Mouse (Mus musculus) layer of hippocampus, adult 2 months (tissue): Measurements from ENCODE around the gene Fhad1. TPM values are rescaled to one million over a fixed set of nuclear protein-coding genes. Genes with fewer than 3 reads are reported as not detected.

Source experiments
- DNase-seq, 2 experiments: peaks; one replicate each; pipeline ENCODE4 v3.0.0; 2022; ENCODE audit warnings: low spot score in 2 of 2
- H3K27ac ChIP-seq: fragments of 200-600 bp; 2 replicates; pipeline ENCODE4 v1.8.1; 2022
- H3K4me3 ChIP-seq: fragments of 200-600 bp; 2 replicates; pipeline ENCODE4 v1.8.1; 2022; ENCODE audit warnings: mild to moderate bottlenecking
- CTCF ChIP-seq: fragments of 200-600 bp; conservative IDR thresholded peaks from 2 replicates; pipeline ENCODE4 v1.8.1; 2022; ENCODE audit warnings: antibody characterized with exemption, mild to moderate bottlenecking, moderate library complexity
- total RNA-seq, 2 experiments: library from RNA; stranded (reverse); gene quantifications; 2 replicates each; pipeline ENCODE4 v1.2.3; 2021

Fhad1 gene
- total RNA-seq, 2 experiments from 2014 or later: 8.8 to 13.0 TPM

DNA sequence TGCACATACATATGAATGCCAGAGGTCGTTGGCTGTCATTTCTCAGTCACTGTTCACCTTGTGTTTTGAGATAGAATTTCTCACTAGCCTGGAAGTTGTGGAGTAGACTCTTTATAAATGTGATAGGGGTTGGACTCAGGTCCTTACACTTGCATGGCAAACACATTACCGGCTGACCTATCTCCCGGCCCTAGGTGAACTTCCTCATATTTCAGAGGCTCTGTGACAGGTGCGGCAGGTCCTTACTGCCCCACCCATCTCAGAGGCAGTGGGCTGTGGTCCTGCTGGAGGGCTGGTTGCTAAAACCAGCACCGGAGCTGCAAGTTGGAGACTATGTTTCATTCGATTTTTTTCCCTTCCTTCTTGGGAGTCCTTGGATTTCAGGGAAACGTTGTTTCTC lies 136.3 kb downstream of the Fhad1 start:
- Histone ChIP-seq H3K4me3 (no peak overlapping the region), H3K27ac (peak overlapping the region; percentile 61)
- no peak for TF ChIP-seq CTCF
- no peak for DNase-seq

GRCm38 (mm10) chr4:141875481-141876108 lies 139.3 kb downstream of the Fhad1 start:
- no peak for DNase-seq
- H3K27ac ChIP-seq: peak overlapping the region; percentile 87
- 0 out of 2 replicates have a peak, but pooled peaks have one; percentile 3 for TF ChIP-seq CTCF
- peak overlapping the region; percentile 91 for H3K4me3 ChIP-seq

DNA sequence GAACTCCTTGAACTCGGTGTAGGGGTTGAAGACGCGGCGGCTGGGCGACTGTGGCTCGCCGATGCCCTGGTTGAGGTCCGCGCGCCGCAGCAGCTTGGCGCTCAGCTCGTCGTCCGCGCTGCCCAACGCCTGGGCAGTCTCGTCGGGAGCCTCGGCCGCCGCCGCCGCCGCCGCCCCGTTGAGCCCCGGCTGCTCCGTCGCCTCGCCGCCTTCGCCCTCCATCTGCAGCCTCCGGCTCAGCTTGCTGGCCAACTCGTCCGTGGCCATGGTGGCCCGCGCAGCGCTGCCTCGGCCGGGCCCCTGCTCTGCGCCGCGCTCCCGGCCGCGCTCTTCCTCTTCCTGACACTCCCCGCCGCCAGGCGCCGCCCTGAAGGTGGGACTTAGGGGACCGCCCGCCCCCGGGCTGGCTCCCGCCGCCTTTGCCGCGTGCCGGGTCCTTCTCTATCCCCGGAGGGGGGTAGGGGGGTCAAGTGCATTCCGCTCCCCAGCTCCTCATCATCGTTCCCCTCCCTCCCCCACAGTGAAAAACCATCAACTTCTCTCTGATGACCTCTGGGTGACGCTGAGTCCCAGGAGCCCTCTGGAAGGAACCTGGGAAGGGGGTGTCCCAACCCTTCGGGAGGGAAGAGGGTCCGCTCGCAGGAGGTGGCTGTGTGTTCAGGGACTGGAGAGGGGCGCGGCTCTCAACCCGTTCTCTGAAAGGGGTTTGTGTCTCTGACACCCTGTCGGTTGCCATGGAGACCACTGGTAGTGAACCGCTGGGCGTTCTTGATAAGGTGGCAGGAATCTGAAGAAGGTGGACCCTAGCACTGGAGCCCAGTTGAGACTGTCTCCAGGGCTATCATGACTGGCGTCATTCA lies 140.1 kb downstream of the Fhad1 start, which contains the start of gene Efhd2:
Gene Efhd2 (minus strand): TSS at position 320 of the 860 bp plus-strand sequence.
- Histone ChIP-seq H3K4me3 (peak within 1 kb of the TSS; percentile 91), H3K27ac (peak within 1 kb of the TSS; percentile 87)
- peak; percentile 77 to 81 for DNase-seq
- TF ChIP-seq CTCF: peak; percentile 54

DNA sequence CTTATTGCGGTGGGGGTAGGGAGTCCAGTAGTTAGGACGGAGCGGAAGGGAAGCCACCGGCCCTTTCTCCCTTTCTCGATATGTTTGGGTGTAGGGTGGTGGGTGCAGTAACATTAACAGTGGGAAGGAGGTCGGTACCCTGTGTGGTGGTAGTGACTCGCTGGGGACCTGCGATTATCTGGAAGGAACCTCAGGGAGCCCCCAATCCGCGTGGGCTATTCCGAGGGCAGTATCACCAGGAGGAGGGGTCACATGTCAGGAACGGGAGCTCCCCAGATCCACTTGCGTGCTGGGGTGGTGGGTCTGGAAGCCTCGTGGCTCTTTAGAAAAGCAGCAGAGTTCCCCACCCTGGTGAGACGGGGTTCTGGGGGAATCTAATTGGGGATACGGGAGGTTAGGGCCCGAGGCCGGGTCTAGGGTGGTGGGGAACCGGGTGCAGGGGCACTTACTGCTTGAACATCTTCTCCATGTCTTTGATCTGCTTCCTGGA lies 140.7 kb downstream of the Fhad1 start:
- Histone ChIP-seq H3K27ac (peak overlapping the region; percentile 87), H3K4me3 (peak overlapping the region; percentile 91)
- no peak for DNase-seq
- no peak for TF ChIP-seq CTCF

DNA sequence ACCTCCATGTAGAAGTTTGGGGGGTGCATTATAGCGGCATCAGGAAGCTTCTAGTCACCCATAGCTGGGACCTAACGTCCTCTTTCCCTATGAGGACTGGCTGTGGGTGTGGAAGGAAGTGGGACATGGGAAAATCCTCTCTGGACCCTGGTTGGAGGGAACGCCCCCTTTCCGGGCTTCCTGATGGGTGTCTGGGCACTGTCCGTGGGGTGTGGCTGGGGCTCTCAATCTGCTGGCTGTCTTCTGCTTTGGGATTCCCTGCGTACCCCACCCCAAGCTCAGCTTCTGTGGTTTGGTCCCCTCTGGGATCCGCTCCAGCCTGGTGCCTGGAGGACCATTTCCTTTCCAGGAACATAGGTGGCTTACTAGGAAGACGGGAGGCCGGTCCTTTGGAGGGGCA lies 141.9 kb downstream of the Fhad1 start:
- TF ChIP-seq CTCF: no peak
- peak overlapping the region; percentile 91 for H3K4me3 ChIP-seq
- peak overlapping the region; percentile 78 for H3K27ac ChIP-seq
- no peak for DNase-seq

DNA sequence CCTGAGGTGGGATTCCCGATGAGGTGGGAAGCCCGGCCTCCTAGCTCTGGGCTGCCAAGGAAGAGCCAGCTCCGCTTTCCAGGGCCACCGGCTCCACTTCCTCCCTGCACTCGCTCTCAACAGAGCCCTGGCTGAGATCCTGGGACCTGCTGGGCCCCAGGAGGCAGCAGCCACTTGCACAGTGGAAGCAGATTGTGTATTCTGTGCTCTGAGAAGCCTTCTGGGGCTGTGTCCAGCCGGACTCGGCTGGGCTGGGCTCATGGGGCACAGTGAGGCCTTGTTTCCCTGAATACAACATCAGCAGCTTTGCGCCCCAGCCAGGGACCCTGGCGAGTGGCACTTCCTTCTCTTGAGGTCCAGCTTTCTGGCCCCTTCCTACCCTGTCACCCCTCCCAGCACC lies 143.0 kb downstream of the Fhad1 start:
- TF ChIP-seq CTCF: no peak
- peak overlapping the region; percentile 91 for H3K4me3 ChIP-seq
- peak; percentile 65 to 82 for DNase-seq
- H3K27ac ChIP-seq: peak overlapping the region; percentile 78

DNA sequence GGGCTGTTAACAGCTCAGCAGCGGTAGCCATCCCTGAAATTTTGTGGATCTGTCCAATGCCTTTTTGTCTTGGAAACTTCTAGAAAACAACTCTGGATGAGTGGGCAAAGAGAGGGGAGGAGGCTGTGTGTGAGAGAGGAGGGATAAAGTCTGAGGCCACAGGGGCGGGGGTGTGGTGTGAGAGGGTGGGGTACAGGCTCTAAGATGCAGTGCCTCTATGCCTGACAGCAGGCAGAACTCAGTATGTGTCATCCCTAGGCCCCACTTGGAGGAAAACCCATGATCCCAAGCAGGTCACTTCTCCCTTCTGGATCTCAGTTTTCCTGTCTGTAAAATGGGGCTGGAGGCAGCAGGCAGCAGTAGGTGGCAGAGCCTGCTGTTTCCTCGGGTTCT lies 143.6 kb downstream of the Fhad1 start:
- TF ChIP-seq CTCF: no peak
- H3K27ac ChIP-seq: peak overlapping the region; percentile 78
- peak overlapping the region; percentile 91 for H3K4me3 ChIP-seq
- no peak for DNase-seq

DNA sequence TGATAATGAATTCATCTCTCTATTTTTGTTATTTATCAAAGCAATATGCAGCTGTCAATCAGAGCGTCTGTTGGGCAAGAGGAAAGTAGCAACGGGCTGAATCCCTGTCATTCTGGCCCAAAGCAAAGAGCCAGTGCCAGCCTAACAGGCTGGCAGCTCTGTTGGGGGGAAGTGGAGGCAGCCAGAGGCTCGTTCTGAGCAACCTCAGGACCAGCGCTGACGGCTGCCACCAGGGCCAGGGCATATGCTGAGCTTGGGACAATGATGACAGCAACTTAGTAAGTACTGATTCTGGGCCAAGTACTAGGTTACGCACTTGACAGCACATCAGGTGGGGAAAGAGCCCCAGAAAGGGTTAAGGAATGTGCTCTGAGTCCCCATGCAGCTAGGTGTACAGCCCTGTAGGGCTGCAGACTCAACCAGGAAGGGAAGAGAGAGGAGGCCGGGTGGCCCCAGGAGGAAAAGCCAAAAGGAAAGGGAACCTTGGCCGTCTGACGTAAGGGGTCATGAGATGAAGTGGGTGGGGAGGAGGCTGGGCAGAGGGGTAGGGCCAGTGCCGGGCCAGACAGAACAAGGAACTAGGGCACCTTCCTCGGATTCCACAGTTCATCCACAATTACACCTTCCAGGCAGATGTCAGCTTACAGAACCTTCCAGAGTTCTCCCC lies 144.1 kb downstream of the Fhad1 start:
- 0 out of 2 replicates have a peak, but pooled peaks have one; percentile 2 for TF ChIP-seq CTCF
- H3K4me3 ChIP-seq: peak overlapping the region; percentile 91
- no peak for DNase-seq
- peak overlapping the region; percentile 78 for H3K27ac ChIP-seq

DNA sequence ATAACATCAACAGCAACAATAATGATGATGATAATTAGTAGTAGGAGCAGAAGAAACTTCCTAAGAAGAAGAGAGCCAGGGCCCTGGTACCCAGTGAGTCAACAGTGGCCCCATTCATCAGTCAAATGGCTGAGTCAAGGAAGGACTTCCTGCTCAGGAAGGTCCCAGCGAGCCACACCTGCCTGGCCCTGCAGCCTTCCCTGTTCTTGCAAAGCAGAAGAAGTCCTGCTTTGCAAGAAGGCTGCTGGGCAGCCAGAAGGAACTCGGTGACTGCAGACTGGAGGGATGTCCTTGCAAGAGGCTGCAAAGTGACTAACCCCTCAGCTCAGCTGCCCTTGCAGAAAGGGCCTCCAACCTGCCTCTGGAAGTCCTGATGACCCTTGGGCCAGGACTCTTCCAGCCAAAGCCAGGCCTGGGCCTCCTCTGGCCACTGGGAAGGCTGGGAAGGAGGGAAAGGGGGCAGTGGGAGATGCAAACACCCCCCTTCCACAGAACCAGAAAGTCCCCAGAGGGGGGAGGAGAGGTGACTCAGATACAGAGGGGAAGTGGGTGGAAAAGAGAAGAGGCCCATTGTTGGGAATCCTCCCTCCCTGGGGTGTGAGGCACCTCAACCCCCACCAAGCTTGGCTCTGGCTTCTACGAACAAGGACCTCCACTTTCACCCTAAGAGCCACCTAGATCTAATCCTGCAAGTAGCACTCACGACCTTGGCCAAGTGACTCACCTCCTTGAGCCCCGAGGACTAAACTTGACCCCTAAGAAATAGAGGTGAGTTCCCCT lies 145.3 kb downstream of the Fhad1 start:
- no peak for DNase-seq
- Histone ChIP-seq H3K27ac (peak overlapping the region; percentile 78), H3K4me3 (no peak overlapping the region)
- no peak for TF ChIP-seq CTCF

DNA sequence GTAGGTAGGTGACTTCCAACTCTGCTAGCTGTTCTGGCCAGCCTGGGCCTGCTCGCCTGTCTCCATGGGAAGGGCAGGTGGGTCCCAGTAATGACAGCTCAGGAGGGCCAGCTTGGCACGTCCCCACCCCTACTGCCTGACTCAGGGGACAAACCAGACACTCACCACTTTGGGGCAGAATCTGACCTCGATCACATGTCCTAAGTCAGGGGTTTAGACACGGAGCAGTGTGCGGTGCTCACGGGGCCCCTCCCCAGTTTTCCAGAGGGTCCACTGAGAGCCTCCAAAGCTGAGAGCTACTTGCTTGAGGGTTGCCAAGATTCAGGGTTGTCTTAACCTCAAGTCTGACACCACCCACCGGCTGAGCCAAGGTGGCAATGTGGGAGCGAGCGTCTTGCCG lies 146.8 kb downstream of the Fhad1 start:
- peak overlapping the region; percentile 82 for H3K27ac ChIP-seq
- DNase-seq: no peak
- TF ChIP-seq CTCF: no peak
- no peak overlapping the region for H3K4me3 ChIP-seq

GRCm38 (mm10) chr4:141867498-141867897 lies 147.4 kb downstream of the Fhad1 start:
- peak overlapping the region; percentile 15; the same call in 1 of the 2 replicates for H3K4me3 ChIP-seq
- no peak for TF ChIP-seq CTCF
- peak overlapping the region; percentile 82 for H3K27ac ChIP-seq
- DNase-seq: peak in 1 of 2 experiments; percentile 68

DNA sequence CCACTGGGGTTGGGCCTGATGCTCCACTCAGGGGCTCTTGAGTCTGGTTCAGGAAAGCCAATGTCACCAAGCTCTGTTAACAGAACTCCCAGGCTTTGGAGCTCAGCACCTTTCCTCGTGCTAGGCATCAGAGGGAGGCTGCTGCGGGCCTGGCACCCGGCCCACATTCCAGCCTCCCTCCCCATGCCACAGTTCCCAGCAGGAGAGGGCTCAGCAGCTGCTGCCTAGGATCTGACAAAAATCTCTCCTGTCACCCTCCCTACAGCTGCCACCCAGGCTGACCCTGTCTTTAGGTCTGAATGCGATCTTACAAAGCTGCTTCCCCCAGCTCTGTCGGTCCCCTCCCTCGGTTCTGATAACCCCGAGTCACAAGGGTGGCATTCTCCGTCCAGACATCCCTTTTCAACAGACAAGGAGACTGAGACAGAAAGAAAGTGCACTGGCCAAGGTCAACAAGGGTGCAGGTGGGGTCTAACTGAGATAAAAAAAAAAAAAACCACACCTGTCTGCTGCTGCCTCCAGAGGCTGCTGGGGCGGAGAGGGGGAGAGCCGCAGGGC lies 147.9 kb downstream of the Fhad1 start:
- TF ChIP-seq CTCF: no peak
- no peak for DNase-seq
- H3K4me3 ChIP-seq: peak overlapping the region; percentile 15; the same call in 1 of the 2 replicates
- H3K27ac ChIP-seq: peak overlapping the region; percentile 82
